ENCODE assay signal across 19 mouse cellular contexts in genomic region chr4:107942741-107943140, GRCm38 (mm10). TPM values are rescaled to one million over a fixed set of nuclear protein-coding genes. Genes with fewer than 3 reads are reported as not detected.
"Had no signal": no experiment of that assay in that cellular context is flagged by ENCODE, and none has a peak within 500 bp of the region (broad histone marks: within the 10 kb centered on the region; RNA-seq: fewer than 3 reads in every experiment).

No protein-coding gene starts in this region.

- H3K4me1 ChIP-seq: limb, embryonic 12.5 days; liver, embryonic 13.5 days; midbrain, embryonic 15.5 days; neural tube, embryonic 13.5 days had no signal

- DNase-seq: kidney, adult 11 months; kidney, adult 9 months; kidney, postnatal 10 days; kidney, postnatal 4 days; liver; liver, embryonic 13.5 days; liver, postnatal 0 days; lung, postnatal 14 days; right cerebral cortex, postnatal 14 days; thymus, postnatal 36 days had no signal

- H3K27ac ChIP-seq: layer of hippocampus, adult 2 months; limb, embryonic 12.5 days; liver, embryonic 13.5 days; lung, embryonic 15.5 days; macrophage; midbrain, embryonic 15.5 days; neural tube, embryonic 13.5 days had no signal

- H3K27me3 ChIP-seq: limb, embryonic 12.5 days; liver, embryonic 13.5 days; midbrain, embryonic 15.5 days; neural tube, embryonic 13.5 days had no signal

- H3K36me3 ChIP-seq: limb, embryonic 12.5 days; liver, embryonic 13.5 days; lung, embryonic 15.5 days; midbrain, embryonic 15.5 days; neural tube, embryonic 13.5 days had no signal

- H3K4me3 ChIP-seq: layer of hippocampus, adult 2 months; limb, embryonic 12.5 days; liver, embryonic 13.5 days; lung, embryonic 15.5 days; megakaryocyte, embryonic 14.5 days; midbrain, embryonic 15.5 days; neural tube, embryonic 13.5 days had no signal

RNA-seq across cellular contexts. Expression of gene Slc1a7, which starts 25.4 kb away (rescaled TPM):
- total RNA-seq: layer of hippocampus, adult 2 months had no signal
- polyA plus RNA-seq: limb, embryonic 12.5 days; liver, embryonic 13.5 days; liver, postnatal 0 days; macrophage; midbrain, embryonic 11.5 days; midbrain, embryonic 15.5 days; neural tube, embryonic 13.5 days; thymus, postnatal 0 days had no signal
